Mouse (Mus musculus) CD4-positive naive resting alpha-beta T cell, adult 57 days (primary cell): ENCODE measurements around the gene Gm42878. TPM values are rescaled to one million over a fixed set of nuclear protein-coding genes. Genes with fewer than 3 reads are reported as not detected.

Experiments used
- total RNA-seq: library from RNA; stranded (reverse); gene quantifications from one replicate; pipeline ENCODE4 v1.2.4, GENCODE M21; 2023

Gene Gm42878
- not detected for total RNA-seq

GRCm38 (mm10) chr5:121544910-121545792 is at the start of gene Gm42878, which contains the start of gene Adam1a:
Gene Gm42878 (minus strand): TSS chr5:121545482.
Gene Adam1a (minus strand): TSS chr5:121545482.

DNA sequence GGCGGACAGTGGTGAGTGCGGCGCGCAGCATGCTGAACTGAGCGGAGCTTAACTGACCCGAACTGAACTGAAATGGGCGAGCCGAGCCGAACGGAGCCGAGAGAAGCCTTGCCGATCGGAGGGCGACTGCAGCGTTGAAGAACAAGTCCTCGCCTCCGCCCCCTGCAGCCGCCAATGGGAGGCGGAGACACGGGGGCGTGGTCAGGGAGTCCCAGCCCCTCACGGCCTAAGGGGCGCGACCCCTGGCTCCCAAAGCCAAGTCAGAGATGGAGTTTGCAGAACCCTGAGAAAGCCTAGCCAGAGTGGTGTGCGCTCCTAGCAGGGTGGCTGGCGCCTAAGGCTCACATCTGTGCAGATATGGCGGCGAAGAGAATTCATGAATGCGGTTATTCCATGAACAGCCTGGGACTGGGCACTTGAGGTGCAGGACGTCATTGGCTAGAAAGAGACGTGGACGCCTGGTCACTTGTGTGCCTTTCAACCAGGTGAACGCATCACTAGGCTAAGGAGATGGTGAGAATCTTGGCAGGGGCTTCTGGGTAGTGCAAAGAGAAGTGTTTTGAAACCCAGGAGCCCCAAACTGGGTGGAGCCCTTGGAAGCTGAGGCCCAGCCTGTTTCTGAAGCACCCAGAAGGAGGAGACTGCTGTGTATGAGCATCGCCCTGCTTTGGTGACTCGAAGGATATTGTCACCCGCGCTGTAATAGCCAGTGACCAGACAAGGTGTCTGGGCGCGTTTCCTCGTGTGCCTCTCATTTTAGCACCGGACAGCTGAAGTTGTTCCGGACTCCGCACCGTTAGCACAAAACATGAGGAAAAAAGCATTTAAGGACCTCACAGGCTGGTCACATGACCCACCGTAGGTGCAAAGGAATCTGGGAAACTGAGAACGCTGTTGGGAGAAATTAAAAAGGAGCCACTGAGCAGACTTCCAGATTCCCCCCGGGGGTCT is 48.4 kb upstream of the Gm42878 start, which contains the start of gene Aldh2:
Aldh2 (minus strand) TSS at position 374 of the 951 bp plus-strand sequence.

GRCm38 (mm10) chr5:121545793-121546529 is 679 bp upstream of the Gm42878 start, which contains the start of gene Mapkapk5:
Gene Mapkapk5 (minus strand): TSS chr5:121545905.

GRCm38 (mm10) chr5:121503231-121503630 is 42.1 kb downstream of the Gm42878 start, which contains the start of gene Adam1b:
Gene Adam1b (minus strand): TSS chr5:121503435.

Other genes starting within 250 kb of the Gm42878 start
- 39.3 TPM for gene Trafd1, start 159.8 kb downstream of the Gm42878 start, total RNA-seq
- gene Naa25, start 147.5 kb downstream of the Gm42878 start, total RNA-seq = 42.7 TPM
- gene Tmem116, start 93.6 kb downstream of the Gm42878 start, total RNA-seq = 0.92 TPM
- gene Erp29, start 93.0 kb downstream of the Gm42878 start, total RNA-seq = 69.0 TPM
- gene Adam1b, start 42.0 kb downstream of the Gm42878 start, total RNA-seq = not detected
- 10.7 TPM for gene Adam1a, start within 50 bp of the Gm42878 start, total RNA-seq
- gene Mapkapk5, start 423 bp upstream of the Gm42878 start, total RNA-seq = 92.0 TPM
- gene Aldh2, start 48.3 kb upstream of the Gm42878 start, total RNA-seq = 126 TPM
- gene Acad12, start 73.5 kb upstream of the Gm42878 start, total RNA-seq = 10.3 TPM
- 11.9 TPM for gene Acad10, start 115.0 kb upstream of the Gm42878 start, total RNA-seq
- 108 TPM for gene Brap, start 115.1 kb upstream of the Gm42878 start, total RNA-seq
- 114 TPM for gene Atxn2, start 165.9 kb upstream of the Gm42878 start, total RNA-seq